Mouse (Mus musculus): ENCODE results near the gene Idh2.

The Idh2 gene

DNA sequence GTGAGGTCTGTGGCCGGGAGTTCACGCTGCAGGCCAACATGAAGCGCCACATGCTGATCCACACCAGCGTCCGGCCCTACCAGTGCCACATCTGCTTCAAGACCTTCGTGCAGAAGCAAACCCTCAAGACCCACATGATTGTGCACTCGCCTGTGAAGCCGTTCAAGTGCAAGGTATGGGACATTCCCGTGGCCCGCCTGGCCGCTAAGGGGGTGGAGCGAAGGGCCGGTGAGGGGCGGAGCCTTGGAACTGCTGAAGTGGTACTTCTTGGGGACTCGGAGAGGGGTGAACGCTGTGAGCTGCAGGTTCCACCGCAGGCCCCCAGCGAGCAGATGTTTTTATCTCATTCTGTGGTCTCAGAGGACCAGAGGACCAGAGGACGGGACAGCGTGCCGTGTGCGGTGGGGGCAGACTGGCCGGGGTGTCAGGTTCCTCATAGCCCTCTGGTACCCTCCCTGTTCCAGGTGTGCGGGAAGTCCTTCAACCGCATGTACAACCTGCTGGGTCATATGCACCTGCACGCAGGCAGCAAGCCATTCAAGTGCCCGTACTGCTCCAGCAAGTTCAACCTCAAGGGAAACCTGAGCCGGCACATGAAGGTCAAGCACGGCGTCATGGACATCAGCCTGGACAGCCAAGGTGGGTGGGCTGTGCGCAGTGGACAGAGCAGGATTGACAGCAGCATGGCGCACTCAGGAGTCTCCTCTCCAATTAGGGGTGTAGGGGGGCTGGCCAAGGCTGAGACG, 29.0 kb downstream of the Idh2 start:
- no peak for DNase-seq (ENCODE audit: low spot score in 2 of 2)

DNA sequence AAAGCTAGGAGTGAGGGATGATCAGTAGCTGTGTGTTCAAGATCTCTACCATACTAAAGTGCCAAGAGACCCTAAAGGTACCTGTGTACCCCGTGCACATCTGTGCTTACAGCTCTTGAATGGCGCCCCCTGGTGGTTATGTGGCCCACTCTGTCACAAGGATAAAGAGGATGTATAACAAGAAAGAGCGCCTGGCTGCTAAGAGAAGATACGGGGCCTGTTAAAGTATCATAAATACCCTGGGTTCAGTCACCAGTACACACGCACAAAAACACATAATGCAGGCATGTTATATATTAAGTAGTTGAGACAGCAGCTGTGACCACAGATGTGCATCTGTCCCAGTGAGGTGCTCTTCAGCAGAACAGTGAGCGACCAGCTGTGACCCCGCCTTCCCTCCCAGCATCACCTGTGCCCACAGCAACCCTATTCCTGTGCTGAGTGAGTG, 30.7 kb downstream of the Idh2 start:
- DNase-seq (ENCODE audit: low spot score in 2 of 2): no peak

DNA sequence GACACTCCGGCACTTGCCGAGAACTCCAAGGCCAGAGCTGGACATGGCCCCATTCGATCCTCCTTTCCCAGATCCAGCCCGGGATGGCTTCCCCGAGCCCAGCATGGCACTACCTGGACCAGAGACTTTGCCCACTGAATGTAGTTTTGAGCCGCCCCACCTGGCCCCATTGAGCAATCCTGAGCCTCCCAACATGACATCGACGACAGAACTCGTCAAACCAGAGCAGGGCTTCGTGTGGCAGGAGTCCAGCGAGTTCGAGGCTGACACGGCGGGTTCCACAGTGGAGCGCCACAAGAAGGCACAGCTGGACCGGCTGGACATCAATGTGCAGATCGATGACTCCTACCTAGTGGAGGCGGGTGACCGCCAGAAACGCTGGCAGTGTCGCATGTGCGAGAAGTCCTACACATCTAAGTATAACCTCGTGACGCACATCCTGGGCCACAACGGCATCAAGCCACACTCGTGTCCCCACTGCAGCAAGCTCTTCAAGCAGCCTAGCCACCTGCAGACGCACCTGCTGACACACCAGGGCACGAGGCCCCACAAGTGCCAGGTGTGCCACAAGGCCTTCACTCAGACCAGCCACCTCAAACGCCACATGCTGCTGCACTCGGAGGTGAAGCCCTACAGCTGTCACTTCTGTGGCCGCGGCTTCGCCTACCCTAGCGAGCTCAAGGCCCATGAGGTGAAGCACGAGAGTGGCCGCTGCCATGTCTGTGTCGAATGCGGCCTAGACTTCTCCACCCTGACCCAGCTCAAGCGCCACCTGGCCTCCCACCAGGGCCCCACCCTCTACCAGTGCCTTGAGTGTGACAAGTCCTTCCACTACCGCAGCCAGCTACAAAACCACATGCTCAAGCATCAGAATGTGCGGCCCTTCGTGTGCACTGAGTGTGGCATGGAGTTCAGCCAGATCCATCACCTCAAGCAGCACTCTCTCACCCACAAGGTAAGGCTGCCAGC, 33.3 kb downstream of the Idh2 start:
- no peak for DNase-seq (ENCODE audit: low spot score in 2 of 2)

DNA sequence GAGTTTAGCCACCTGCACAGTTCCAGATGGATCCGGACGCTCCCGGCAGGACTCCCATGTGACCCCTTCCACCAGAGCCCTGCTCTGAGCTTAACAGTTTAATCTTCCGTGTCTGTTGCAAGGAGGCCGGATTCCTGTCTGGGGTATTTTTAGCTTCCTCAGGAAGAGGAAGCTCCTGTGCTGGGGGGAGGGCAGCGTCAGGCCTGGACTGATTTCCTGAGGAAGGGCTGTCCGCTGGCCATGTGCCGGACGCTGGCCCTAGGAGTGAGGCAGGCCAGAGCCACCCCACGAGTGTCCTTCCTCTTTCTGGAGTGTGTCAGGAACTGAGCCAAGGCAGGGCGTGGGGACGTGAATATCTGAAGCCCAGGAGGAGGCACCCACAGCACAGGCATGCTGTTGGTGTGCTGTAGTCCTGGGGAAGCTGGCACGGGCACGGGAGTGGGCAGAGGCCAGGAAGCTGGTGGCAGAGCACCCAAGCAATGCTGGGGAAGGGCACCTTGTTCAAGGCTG, 36.3 kb downstream of the Idh2 start:
- peak; percentile 56 to 72 for DNase-seq (ENCODE audit: low spot score in 2 of 2)

DNA sequence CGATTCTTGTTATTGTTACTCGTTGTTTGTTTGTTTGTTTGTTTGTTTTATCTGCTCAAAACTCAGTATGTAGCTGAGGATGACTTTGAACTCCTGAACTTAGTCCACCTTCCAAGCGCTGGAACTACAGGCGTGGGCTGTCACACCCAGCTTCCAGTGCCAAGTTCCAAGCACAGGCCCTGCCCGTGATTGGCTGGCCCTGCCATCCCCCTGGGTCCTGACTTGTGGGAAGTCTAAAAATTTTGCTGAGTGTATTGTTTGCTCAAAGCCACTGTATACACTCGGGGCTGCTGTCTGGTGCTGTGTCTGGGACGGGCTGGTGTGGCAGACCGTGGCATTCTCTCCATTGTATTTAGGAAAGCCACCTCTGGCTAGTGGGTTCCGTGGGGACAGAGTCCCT, 37.4 kb downstream of the Idh2 start:
- no peak for DNase-seq (ENCODE audit: low spot score in 2 of 2)

DNA sequence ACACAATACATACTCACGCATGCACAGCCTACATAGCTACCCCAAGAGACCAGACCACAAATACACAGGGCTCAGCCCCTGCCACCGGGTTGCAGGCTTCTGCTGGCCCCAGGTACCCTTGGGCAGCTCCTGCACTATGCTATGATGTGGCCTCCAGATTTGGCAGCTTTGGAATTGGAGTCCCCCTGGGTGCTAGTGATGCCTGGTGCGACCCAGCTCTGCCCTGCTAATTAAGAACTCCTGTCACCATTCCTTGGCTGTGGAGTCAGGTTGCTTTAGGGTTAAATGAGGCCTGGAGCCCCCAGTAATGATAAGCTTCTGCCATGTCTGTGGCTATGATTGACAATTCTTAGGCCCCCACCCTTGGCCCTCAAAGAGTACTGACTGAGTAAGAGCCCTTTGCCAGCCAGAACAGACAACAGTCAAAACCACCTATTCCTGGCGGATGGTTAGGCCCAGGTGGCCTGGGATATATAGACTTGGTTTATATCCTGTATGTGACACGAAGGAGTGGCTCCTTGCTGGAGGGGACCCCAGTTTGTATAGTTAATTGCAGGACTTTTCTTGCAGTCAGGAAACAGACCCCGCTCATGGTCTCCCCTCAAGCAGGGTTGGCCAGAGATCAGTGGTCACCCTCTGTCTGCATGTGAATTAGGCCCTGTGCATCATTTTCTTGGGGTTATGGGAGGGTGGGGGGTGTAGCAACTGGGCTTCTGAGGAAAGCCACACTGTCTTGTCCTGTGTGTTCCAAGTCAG, 38.1 kb downstream of the Idh2 start:
- DNase-seq (ENCODE audit: low spot score in 2 of 2): no peak

DNA sequence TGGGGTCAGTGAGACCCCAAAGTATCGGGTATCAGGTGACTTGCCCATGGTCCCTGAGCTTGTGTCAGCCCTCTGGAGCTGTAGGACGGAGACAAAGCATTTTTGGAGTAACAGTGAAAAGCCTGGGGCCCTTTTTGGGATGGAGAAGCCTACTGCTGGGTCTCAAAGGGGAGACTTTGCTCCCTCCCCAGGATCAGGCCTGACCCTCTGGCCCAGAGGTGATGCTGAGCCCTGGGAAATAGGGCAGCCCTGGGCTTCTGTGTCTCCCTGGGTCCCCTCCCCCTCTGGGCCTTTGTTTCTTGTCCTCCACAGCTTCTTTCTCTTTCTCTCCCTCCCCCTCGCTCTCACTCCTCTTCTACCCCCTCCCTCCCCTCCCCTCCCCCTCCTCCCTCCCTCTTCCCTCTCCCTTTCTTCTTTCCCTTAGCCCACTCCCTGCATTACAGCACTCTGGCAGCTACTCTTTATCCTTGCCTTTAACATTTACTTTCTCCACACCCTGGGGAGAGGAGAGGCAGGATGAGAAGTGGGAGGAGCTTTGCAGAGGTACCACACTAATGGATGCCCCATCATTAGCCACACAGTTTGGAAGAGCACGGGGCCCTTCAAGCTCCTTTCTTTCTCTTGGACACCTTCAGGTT, 39.1 kb downstream of the Idh2 start:
- DNase-seq (ENCODE audit: low spot score in 2 of 2): no peak

DNA sequence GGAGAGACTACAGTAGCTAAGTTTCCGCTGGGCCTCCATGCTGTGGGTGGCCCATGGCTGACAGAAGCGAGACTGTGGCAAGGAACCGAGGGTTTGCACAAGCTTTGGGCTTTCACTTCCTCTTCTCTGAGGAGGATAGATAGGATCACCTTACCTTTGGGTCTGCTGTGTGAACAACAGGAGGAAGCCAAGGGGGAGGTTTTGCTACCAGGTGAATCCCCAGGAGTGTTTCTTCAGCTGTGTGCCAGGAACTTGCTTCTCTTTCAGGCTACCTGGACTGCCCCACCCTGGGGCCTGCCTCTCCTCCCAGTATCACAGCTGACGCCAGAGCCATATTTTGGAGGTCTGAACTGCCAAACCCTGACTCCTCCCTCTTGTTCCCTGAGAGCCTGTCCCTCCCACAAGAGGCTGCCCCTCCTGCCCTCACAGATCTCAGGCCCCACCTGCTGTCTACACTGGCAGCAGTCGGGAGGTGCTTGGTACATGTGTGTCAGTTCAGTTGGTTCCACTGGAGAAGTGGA, 40.2 kb downstream of the Idh2 start:
- no peak for DNase-seq (ENCODE audit: low spot score in 2 of 2)

DNA sequence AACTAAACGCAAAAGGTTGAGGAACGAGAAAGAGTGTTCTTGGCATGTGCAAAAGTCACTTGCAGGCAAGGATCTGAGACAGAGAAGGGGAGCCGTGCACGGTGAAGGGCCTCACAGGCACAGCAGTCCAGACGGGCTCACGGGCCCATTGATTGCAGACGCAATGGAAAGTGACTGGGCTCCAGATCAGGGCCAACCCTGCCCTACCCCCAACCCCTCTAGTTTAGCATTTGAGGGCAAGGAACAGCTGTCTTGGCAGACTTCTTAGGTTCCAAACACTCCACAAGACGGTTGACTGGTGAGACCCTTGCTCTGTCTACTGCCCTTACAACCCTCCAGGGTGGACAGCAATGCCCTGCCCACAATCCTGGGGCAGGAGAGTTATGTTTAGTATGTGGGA, 41.7 kb downstream of the Idh2 start:
- no peak for DNase-seq (ENCODE audit: low spot score in 2 of 2)

DNA sequence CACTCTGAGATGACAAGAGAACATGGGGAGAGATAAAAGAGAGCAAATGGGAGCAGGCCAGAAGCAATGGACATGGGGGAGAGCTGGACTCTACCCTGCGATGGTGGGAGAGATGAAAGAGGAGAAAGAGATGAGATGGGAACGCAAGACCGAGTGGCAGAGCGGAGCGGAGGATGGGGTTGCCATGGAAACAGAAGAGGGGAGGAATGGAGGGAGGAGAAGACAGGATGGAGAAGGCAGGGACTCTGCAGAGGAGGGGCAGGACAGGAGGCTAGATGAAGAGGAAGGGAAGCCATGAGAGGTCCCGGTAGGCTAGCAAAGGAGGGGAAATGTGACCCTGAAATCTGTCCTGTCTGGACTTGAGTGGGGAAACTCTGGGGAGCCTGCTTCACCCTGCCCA, 42.9 kb downstream of the Idh2 start:
- peak; percentile 47 to 68 for DNase-seq (ENCODE audit: low spot score in 2 of 2)

DNA sequence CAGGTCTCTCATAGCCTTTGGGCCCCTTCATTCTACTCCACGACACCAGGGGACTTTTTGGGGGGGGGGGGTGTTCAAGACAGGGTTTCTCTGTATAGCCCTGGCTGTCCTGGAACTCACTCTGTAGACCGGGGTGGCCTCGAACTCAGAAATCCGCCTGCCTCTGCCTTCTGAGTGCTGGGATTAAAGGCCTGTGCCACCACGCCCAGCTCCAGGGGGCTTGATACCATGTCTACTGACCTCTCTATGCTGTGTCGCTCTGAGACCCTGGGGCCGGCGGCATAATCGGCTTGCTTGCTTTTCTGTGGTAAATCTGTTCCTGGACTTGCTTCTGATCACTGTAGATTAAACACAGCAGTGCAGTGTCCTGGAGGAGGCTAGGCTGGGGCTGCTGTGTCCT, 44.0 kb downstream of the Idh2 start:
- no peak for DNase-seq (ENCODE audit: low spot score in 2 of 2)

DNA sequence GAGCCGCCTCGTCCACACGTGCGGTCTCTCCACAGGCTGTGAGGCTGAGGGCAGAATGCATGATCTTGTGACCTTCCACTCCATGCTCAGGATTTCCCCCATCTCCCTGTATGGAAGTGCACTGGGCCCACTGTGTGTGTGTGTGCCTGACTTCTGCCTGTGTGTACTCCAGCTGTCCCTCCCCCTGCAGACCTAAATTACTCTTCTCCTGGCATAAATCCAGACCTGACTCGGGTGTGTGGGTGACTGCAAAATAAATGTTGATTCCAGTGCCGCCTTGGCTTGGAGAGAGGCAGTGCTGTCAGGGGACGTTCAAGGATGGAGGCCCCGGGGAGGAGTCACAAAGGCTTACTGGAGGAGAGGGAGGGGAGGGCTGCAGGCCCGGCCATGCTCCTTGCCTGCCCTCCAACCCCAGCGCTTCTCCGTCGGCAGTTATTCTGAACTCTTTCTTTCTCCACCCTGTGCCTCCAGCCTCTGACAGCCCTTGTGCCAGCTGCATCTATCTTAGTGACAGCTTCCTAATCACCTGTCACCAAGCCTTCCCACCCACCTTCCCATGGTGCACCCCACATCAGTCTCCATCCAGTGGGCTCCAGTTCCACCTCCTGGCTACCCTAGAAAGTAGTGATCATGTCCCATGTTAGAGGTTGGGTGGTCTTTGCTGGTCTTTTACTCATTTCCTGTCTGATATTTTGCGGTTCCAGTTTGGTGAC, 45.4 kb downstream of the Idh2 start:
- peak; percentile 61 to 64 for DNase-seq (ENCODE audit: low spot score in 2 of 2)

DNA sequence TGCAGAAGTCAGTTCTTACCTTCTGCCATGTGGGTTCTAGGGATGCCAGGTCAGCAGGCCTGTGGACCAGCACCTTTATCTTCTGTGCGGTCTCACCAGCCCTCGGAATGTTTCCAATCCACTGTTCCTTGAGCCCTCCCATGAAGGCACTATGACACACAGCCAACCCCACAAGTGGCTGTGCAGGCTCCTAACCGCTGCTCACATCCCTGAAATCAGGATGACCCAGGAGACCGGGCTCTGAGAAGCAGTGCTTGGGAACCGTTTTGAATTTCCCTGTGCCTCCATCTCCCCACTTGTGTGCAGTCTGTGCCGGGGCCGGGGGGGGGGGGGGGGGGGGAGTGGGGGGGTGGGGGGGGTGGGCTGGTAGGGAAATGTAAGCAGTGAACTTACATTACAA, 46.9 kb downstream of the Idh2 start:
- no peak for DNase-seq (ENCODE audit: low spot score in 2 of 2)

DNA sequence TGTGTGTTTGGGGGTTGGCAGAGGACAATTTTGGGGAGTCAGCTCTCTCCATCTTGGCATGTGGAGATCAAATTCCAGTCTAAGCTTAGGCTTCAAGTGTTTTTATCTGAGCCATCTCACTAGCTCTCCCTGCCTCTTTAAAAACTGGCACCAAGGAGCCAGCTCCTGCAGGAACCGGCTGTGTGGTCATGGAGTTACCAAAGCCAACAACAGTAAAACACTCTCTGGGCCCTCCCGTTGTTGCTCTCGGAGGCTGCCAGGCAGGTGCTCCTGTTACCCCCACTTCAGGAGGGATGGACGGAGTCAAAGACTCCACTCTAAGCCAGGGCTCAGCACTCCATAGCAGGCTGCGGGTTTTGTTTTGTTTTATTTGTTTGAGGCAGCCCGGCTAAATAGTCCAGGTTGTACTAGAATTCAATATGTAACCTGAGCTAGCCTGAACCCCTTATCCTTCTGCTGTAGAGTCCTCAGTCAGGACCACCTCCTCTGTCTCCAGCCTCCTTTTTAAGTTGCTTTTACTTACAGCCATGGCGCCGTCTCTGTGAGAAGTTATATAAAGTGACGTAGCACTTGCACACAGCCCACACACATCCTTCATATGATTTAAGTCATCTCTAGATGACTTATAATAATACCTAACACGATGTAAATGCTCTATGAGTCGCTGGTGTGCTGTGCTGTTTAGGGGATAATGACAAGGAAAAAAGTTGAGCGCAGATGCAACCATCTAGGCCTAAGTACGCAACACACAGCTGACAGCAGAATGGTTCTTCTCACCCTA, 48.3 kb downstream of the Idh2 start:
- DNase-seq (ENCODE audit: low spot score in 2 of 2): no peak

DNA sequence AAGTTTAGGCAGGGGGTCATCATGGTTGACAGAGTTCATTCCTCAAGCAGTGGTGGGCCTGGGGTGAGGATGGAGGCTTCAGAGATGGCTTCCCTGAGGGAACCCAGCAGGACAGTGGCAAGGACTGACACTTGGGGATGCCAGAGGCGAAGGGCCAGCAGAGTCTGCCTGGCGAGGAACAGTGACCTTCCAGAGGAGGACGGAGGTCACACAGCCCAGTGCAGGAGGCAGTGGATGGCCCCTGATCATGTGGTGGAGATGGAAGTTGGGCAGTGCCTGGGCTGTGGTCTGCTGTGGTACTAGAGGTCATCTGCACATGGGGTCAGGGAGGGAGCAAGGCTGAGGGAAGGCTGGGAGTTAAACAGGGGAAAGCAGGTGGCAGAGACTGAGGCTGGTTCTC, 49.9 kb downstream of the Idh2 start:
- no peak for DNase-seq (ENCODE audit: low spot score in 2 of 2)

DNA sequence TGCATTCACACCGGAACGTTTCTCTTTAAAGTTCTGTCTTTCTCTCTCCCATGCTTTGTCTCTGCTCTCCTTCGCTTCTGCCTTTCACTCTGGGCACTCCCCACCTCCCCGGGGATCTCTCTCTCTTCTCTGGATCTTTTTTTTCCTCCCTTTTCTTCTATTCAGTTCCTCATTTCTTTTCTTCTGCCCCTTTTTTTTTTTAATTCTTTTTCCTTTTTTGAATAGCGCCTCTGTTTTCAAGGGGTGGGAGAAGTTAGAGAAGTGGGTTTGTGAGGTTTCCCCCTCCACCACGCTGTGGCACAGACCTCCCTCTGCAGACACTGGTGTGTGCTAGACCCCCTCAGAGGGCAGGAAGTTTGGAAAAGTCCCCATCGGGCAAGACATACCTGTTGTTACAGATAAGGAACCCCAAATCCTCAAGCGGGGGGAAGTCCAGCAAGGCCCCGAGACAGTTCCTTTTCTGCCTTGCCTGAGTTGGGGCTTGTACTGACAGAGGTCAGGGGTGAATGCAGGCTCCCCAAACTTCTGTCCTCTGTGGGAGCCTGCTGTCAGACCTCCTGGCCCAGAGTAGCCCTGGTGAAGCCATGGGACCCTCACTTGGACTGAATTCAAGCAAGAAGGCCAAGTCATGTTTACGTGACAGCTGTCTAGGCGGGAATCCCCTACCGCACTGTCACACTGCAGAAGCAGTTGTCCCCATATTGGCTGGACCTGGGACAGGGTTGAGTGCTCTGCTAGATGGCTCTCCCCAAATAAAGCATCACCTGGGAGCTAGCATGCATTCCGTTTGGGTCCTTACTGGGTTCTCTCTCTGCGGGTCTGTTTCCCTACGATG, 51.1 kb downstream of the Idh2 start:
- DNase-seq (ENCODE audit: low spot score in 2 of 2): no peak

DNA sequence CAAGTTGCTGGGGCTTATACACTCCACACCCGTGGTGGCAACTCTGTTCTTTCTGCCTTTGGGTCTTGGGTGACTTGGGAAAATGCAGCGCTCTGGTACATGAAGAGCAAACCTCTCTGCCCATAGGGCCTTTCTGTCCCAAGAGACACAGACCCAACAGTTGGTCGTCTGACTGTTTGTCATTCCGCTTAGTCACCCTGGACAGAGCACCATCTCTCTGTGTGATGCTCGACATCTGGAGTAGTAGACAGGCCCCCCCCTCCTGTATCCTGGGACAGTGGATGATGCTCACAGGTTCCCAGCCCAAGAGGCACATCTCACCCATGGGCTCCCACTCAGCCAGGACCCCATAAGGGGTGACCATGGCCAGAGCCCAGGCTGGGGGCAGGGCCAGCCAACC, 51.9 kb downstream of the Idh2 start:
- no peak for DNase-seq (ENCODE audit: low spot score in 2 of 2)

DNA sequence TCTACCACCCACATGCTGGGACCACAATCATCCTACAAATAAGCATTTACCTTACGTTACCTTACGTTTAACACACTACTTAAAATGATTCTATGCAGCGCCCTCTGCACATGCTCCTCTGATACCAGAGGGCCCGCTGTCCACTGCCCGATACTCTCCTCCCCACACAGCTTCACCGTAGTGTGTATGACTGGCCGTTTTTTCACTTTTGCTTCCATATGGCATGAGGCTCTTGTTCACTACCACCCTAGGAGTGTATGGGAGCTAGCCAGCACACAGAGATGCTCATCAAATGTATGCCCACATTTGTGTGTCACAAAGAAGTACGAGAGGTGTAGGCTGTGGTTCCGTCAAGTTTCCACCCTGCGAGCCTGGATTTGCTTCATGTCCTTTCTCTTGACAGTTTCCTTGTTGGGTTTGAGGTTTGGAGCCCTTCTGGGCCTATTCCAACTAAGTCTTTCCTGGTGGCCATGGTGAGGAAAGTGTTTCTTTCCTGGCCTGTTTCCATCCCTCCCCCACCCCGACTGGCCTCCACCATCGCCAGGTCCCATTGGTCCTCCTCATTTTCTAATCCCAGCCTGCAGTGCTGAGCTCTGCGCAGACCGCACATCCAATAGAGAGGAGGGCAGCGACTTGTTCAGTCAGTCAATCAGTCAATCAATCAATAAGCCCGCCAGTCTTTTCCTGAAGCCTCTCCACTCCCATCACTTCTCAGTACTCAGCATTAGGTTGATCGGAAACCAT, 52.9 kb downstream of the Idh2 start:
- DNase-seq (ENCODE audit: low spot score in 2 of 2): no peak

All from right cerebral cortex, postnatal 36 days (tissue).